Mouse (Mus musculus) cerebellum, adult 2 months (tissue): Measurements from ENCODE around the gene Fhit.

Source experiments
- CTCF ChIP-seq: fragments of 200-500 bp; IDR thresholded peaks from 2 replicates; pipeline ENCODE4 v1.5.1; 2011; ENCODE audit warnings: low read depth, mild to moderate bottlenecking, control low read depth, low read length, moderate library complexity, borderline replicate concordance; ENCODE audit not compliant: insufficient read depth
- POLR2A ChIP-seq: fragments of 200-500 bp; IDR thresholded peaks from 2 replicates; pipeline ENCODE4 v1.6.1; 2011; ENCODE audit warnings: low read length, control low read depth, borderline replicate concordance; ENCODE audit not compliant: insufficient read depth

- TF ChIP-seq CTCF (no peak), POLR2A (no peak)
These were observed 502.5 kb downstream of the Fhit start for GRCm38 (mm10) chr14:10659326-10659725.
